Mouse (Mus musculus) MEL (cell line): ENCODE data around the gene Sfn.

Experiments
- CHD1 ChIP-seq: IDR thresholded peaks from 2 replicates; pipeline ENCODE4 v1.6.1; 2012; ENCODE audit warnings: low read depth, mild to moderate bottlenecking, inconsistent platforms, low read length, improper control_type of control experiment
- CTCF ChIP-seq, 3 experiments: IDR thresholded peaks in 2 of 3; conservative IDR thresholded peaks in 1 of 3; 2 replicates each; pipeline ENCODE4 v1.5.1; 2011 to 2012; ENCODE audit warnings: low read length in 3 of 3, low read depth in 2 of 3, mild to moderate bottlenecking in 2 of 3, improper control_type of control experiment in 1 of 3, inconsistent platforms in 1 of 3, mixed read lengths in 1 of 3, moderate library complexity in 1 of 3; ENCODE audit not compliant: control insufficient read depth in 1 of 3, insufficient read depth in 1 of 3, poor library complexity in 1 of 3, severe bottlenecking in 1 of 3
- E2F4 ChIP-seq: IDR thresholded peaks from 2 replicates; pipeline ENCODE4 v1.6.1; 2011; ENCODE audit warnings: low read depth, low read length, improper control_type of control experiment, borderline replicate concordance
- GATA1 ChIP-seq: IDR thresholded peaks from 2 replicates; pipeline ENCODE4 v1.6.1; 2011; ENCODE audit warnings: low read depth, low read length, improper control_type of control experiment
- NELFE ChIP-seq: IDR thresholded peaks from 2 replicates; pipeline ENCODE4 v1.6.1; 2011; ENCODE audit warnings: low read depth, low read length, improper control_type of control experiment
- POLR2AphosphoS5 ChIP-seq: IDR thresholded peaks from 2 replicates; pipeline ENCODE4 v1.6.1; 2012; ENCODE audit warnings: low read depth, borderline replicate concordance, mild to moderate bottlenecking, inconsistent platforms, low read length, moderate library complexity, mixed read lengths
- TAL1 ChIP-seq: IDR thresholded peaks from 2 replicates; pipeline ENCODE4 v1.6.1; 2012; ENCODE audit warnings: mild to moderate bottlenecking, inconsistent platforms, low read length, moderate library complexity, mixed read lengths
- ZKSCAN1 ChIP-seq: IDR thresholded peaks from 2 replicates; pipeline ENCODE4 v1.6.1; 2012; ENCODE audit warnings: low read depth, mild to moderate bottlenecking, inconsistent platforms, low read length, improper control_type of control experiment, moderate library complexity

- TF ChIP-seq E2F4 (no peak), CTCF (IDR thresholded peaks at IDR 0.05 in 2 of 3, conservative IDR thresholded peaks at IDR 0.05 in 1 of 3; ENCODE audit: control insufficient read depth in 1 of 3, insufficient read depth in 1 of 3, low read depth in 2 of 3, low read length in 3 of 3, poor library complexity in 1 of 3, severe bottlenecking in 1 of 3) (peak; percentile 39 to 64 (median 54)), CHD1 (no peak), GATA1 (no peak), NELFE (no peak), ZKSCAN1 (no peak), TAL1 (no peak), POLR2AphosphoS5 (no peak)
Measured at GRCm38 (mm10) chr4:133601721-133602218, at the start of gene Sfn.
